Mouse (Mus musculus): ENCODE measurements around the gene Tmcc2.

DNA sequence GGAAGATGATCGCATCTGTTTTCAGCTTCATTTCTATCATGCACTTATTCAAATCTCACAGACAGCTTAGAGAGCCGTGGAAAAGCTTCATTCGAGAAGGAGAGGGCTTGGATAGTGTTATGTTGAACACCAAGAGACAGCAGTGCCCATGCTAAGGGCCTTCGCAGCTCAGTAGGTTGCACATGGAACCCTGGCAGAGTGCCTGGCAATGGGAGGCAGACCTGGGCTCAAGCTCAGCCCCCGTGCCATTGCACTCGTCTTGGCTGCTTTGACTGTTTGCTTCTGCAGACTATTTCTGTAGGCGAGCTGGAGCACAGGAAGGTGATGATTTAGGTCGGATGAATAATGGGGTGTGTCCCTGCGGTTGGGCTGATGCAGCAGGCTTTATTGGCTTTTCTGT, 40.6 kb upstream of the Tmcc2 start:
- TF ChIP-seq POLR2A (IDR thresholded peaks at IDR 0.05; ENCODE audit: control insufficient read depth, extremely low read depth, insufficient read depth, low read length, poor library complexity) (no peak), CTCF (IDR thresholded peaks at IDR 0.05; ENCODE audit: borderline replicate concordance, control insufficient read depth, extremely low read depth, insufficient read depth, low read length, poor library complexity) (no peak)

All from thymus, adult 2 months (tissue).